Mouse (Mus musculus) adrenal gland, postnatal 0 days (tissue): ENCODE results near the gene Csf3. TPM values are rescaled to one million over a fixed set of nuclear protein-coding genes. Genes with fewer than 3 reads are reported as not detected.

Experiments
- polyA plus RNA-seq: library from polyadenylated mRNA; unstranded; fragments of >200 nt; fragmentation: Nextera tagmentation; extraction: Ambion mirVana; gene quantifications from 2 replicates; pipeline ENCODE4 v1.2.1, GENCODE M21; 2015

The Csf3 gene
- 0.22 TPM in 1 of 2 replicates, not detected in the other for polyA plus RNA-seq

GRCm38 (mm10) chr11:98701213-98701670, at the start of gene Csf3:
Gene Csf3, plus strand, starts transcription at chr11:98701263.

DNA sequence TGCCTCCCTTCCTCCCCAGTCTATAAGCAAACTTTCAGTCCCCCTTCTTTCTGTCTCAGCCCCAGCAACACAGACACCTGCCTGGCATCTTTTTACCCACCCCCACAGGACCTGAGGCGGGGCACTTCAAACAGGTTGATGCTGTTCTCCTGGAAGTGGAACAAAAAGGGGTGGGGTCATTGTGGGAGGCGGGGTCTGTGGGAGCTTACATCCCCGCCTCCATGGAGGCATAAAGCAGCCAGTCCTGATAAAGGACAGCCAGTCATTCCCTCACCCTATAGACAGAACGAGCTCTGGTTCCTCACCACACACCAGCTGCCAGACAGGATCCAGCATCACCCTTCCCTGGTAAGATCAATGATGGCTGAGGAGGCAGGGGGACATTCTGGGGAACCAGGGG, 37.0 kb upstream of the Csf3 start, which contains the start of gene Gsdma:
Gsdma (plus strand) TSS at position 261 of the 400 bp plus-strand sequence.

GRCm38 (mm10) chr11:98681786-98682745, 19.0 kb upstream of the Csf3 start, which contains the start of gene Psmd3:
Gene Psmd3, plus strand, starts transcription at chr11:98682554.

DNA sequence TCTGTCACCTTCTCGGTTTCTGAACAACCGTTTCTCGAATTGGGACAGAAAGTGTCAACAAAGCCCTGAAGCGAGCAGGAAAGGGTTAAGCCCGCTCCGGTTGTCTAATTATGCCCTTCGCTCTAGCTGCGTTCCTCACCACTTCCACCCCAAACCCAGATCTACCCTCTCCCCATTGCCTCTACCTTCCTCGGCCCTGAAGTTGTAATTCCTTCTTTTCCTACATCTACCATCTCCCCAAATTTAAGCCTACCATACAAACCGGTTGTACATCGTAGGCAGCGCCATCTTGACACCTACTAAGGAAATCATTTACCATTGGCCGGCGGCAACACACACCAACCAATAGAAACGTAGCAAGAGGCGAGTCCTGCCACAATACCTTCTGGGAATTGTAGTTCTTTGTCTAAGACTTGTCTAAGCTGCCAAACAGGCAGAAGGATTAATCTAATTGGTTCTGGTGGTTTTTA, 28.1 kb downstream of the Csf3 start, which contains the start of gene Med24:
Med24 (minus strand) TSS at position 317 of the 470 bp plus-strand sequence.

DNA sequence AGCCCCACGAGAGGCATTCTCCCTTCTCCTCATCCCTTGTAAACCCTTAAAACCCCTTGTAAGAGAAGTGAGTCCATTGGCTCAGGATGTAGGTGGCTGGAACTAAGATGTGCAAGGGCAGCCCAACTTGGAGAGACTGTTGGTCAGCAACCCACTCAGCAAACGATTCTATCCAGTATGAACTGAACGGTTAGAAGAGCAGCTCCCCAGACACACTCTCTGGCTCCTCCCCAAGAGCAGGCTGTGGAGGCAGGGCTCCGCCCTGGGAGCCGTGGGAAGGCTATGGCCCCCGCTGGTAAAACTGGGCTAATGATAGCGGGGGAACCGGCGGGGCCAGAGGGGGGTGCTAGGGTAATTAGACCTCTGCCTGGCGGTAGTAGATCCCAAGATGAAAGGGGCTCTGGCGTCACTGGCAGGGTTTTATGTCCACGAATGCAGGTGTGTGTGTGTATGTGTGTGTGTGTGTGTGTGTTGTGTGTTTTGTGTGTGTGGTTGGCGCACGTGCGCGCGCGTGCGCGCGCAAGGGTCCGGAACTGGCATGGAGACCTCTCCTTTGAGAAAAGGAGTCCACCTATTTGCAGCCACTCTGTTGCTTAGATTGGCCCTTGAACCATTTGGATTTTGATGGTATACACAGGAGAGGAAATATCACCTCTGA, 39.5 kb downstream of the Csf3 start, which contains the start of gene Thra:
Thra (plus strand) TSS at position 246 of the 658 bp plus-strand sequence.

Other genes starting within 250 kb of the Csf3 start
- 0.21 and 0.30 TPM in 2 replicates for gene Ikzf3, start 155.2 kb upstream of the Csf3 start, polyA plus RNA-seq
- 0.66 and 1.1 TPM in 2 replicates for gene Zpbp2, start 150.2 kb upstream of the Csf3 start, polyA plus RNA-seq
- 55.8 and 86.2 TPM in 2 replicates for gene Ormdl3, start 113.9 kb upstream of the Csf3 start, polyA plus RNA-seq
- gene Lrrc3c, start 103.0 kb upstream of the Csf3 start, polyA plus RNA-seq = not detected in 2 replicates
- 0.52 and 0.90 TPM in 2 replicates for gene Gm12355, start 75.6 kb upstream of the Csf3 start, polyA plus RNA-seq
- gene Gsdma3, start 74.9 kb upstream of the Csf3 start, polyA plus RNA-seq = not detected in 2 replicates
- 0.25 TPM in 1 of 2 replicates, not detected in the other for gene Gsdma2, start 54.5 kb upstream of the Csf3 start, polyA plus RNA-seq
- gene Gsdma, start 36.9 kb upstream of the Csf3 start, polyA plus RNA-seq = 0.14 TPM in 1 of 2 replicates, not detected in the other
- gene Psmd3, start 18.7 kb upstream of the Csf3 start, polyA plus RNA-seq = 100 and 141 TPM in 2 replicates
- 18.5 and 26.8 TPM in 2 replicates for gene Med24, start 28.2 kb downstream of the Csf3 start, polyA plus RNA-seq
- gene Thra, start 39.4 kb downstream of the Csf3 start, polyA plus RNA-seq = 31.4 and 43.5 TPM in 2 replicates
- gene Nr1d1, start 74.1 kb downstream of the Csf3 start, polyA plus RNA-seq = 27.2 and 64.4 TPM in 2 replicates
- 17.3 and 19.8 TPM in 2 replicates for gene Msl1, start 94.3 kb downstream of the Csf3 start, polyA plus RNA-seq
- gene Casc3, start 103.6 kb downstream of the Csf3 start, polyA plus RNA-seq = 21.9 and 22.8 TPM in 2 replicates
- 0.41 and 0.91 TPM in 2 replicates for gene Rapgefl1, start 135.5 kb downstream of the Csf3 start, polyA plus RNA-seq
- gene Wipf2, start 162.4 kb downstream of the Csf3 start, polyA plus RNA-seq = 1.8 and 2.6 TPM in 2 replicates
- gene Cdc6, start 206.5 kb downstream of the Csf3 start, polyA plus RNA-seq = 3.4 and 7.5 TPM in 2 replicates
- 22.0 and 23.3 TPM in 2 replicates for gene Rara, start 226.6 kb downstream of the Csf3 start, polyA plus RNA-seq